Mouse (Mus musculus) forebrain, embryonic 16.5 days (tissue): ENCODE data around the gene Sbno1. TPM values are rescaled to one million over a fixed set of nuclear protein-coding genes. Genes with fewer than 3 reads are reported as not detected.
A peak's percentile ranks its signal among the peaks of the same experiment; 100 is the strongest.

Source experiments
- ATAC-seq: fragments of 200-750 bp; cut with Nextera tagmentation; 2 replicates; pipeline ENCODE4 v1.8.0; 2017; ENCODE audit warnings: mild to moderate bottlenecking, moderate library complexity
- H3K27ac ChIP-seq: fragments of 300-500 bp; sonication (generic); 2 replicates; pipeline ENCODE4 v1.5.1; 2014; ENCODE audit warnings: low read length, control low read depth
- H3K27me3 ChIP-seq: fragments of 300-500 bp; sonication (generic); replicated peaks from 2 replicates; pipeline ENCODE4 v1.6.1; 2014; ENCODE audit warnings: low read length; ENCODE audit not compliant: control insufficient read depth, insufficient read depth
- H3K36me3 ChIP-seq: fragments of 300-500 bp; sonication (generic); 2 replicates; pipeline ENCODE4 v1.6.1; 2014; ENCODE audit not compliant: control insufficient read depth, insufficient read depth
- H3K4me1 ChIP-seq: fragments of 300-500 bp; sonication (generic); replicated peaks from 2 replicates; pipeline ENCODE4 v1.6.1; 2014; ENCODE audit warnings: low read length; ENCODE audit not compliant: control insufficient read depth, insufficient read depth
- H3K4me2 ChIP-seq: fragments of 300-500 bp; sonication (generic); 2 replicates; pipeline ENCODE4 v1.6.1; 2014; ENCODE audit warnings: mild to moderate bottlenecking, low read length, control low read depth
- H3K4me3 ChIP-seq: fragments of 300-500 bp; sonication (generic); replicated peaks from 2 replicates; pipeline ENCODE4 v1.5.1; 2014; ENCODE audit warnings: mild to moderate bottlenecking, low read length, control low read depth
- H3K9ac ChIP-seq: fragments of 300-500 bp; sonication (generic); replicated peaks from 2 replicates; pipeline ENCODE4 v1.6.1; 2014; ENCODE audit warnings: low read depth, low read length, control low read depth
- H3K9me3 ChIP-seq: fragments of 300-500 bp; sonication (generic); 2 replicates; pipeline ENCODE4 v1.6.1; 2016; ENCODE audit warnings: low read length; ENCODE audit not compliant: control insufficient read depth
- WGBS: fragments of 180-500 bp; shearing (Covaris S2); extraction: QIAGEN DNeasy Blood & Tissue Kit; methylation state at CpG from one replicate; pipeline ENCODE4 v1.1.7; 2014; 5-methylcytosine and 5-hydroxymethylcytosine counted together
- polyA plus RNA-seq: library from polyadenylated mRNA; unstranded; fragments of >200 nt; fragmentation: Nextera tagmentation; extraction: Ambion mirVana; gene quantifications from 2 replicates; pipeline ENCODE4 v1.2.1, GENCODE M21; 2015

Gene Sbno1
- polyA plus RNA-seq, 1 experiment from 2014 or later, result 110 TPM

GRCm38 (mm10) chr5:124433048-124433447 lies 7.2 kb upstream of the Sbno1 start:
- Histone ChIP-seq H3K27ac (no peak overlapping the region), H3K4me3 (no peak overlapping the region), H3K9me3 (no peaks in the 10 kb centered on the region), H3K27me3 (no peaks in the 10 kb centered on the region), H3K9ac (no peak overlapping the region), H3K36me3 (no peaks in the 10 kb centered on the region), H3K4me2 (no peak overlapping the region), H3K4me1 (no peaks in the 10 kb centered on the region)
- ATAC-seq, result no peak
- WGBS, result 82% methylated on average over 2 of the region's 2 CpGs

- ATAC-seq, result peak; percentile 82
- Histone ChIP-seq H3K4me2 (no peak overlapping the region), H3K27me3 (no peaks in the 10 kb centered on the region), H3K9me3 (no peaks in the 10 kb centered on the region), H3K4me1 (no peaks in the 10 kb centered on the region), H3K27ac (no peak overlapping the region), H3K4me3 (no peak overlapping the region), H3K36me3 (no peaks in the 10 kb centered on the region), H3K9ac (no peak overlapping the region)
Measured at GRCm38 (mm10) chr5:124432398-124433012, 6.7 kb upstream of the Sbno1 start.

DNA sequence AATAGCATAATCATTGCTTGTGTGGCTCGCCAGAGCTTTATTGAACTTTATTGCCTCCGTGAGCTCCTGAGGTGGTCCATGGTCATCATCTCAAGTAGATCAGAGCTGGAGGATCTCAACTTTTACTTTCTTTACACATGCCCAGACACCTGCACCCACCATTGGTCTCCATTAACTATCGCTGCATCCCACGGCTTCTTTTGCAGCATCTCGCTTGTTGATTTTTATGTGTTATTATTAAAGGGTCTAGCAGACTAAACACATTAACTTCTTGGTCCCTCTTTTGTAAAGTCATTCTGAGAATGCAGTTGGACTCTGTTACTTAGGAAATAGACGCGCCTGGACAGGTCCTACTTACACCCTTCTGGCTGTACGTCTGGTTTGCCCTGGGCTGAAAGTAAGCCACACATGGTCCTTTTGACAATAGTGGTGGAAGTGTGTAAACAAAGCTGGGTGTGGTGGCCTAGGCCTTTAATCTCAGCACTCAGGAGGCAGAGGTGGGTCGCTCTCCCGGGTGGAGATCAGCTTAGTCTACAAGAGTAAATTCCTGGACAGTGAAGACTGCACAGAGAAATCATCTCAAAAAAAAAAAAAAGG lies 772 bp upstream of the Sbno1 start:
- Histone ChIP-seq H3K4me1 (peaks cover 22% of the 10 kb centered on the region), H3K9ac (peak overlapping the region; percentile 94), H3K9me3 (no peaks in the 10 kb centered on the region), H3K36me3 (no peaks in the 10 kb centered on the region), H3K27ac (peak overlapping the region; percentile 96; the same call in 1 of the 2 replicates), H3K27me3 (no peaks in the 10 kb centered on the region), H3K4me3 (peak overlapping the region; percentile 72), H3K4me2 (peak overlapping the region; percentile 54)
- WGBS, result 91% methylated on average over 10 of the region's 10 CpGs
- ATAC-seq, result no peak

GRCm38 (mm10) chr5:124424723-124425411 lies 934 bp downstream of the Sbno1 start:
- Histone ChIP-seq H3K9ac (peak overlapping the region; percentile 75), H3K4me2 (peak overlapping the region; percentile 93), H3K36me3 (no peaks in the 10 kb centered on the region), H3K27ac (peak overlapping the region; percentile 59), H3K4me3 (peak overlapping the region; percentile 72), H3K27me3 (no peaks in the 10 kb centered on the region), H3K4me1 (peaks cover 25% of the 10 kb centered on the region), H3K9me3 (no peaks in the 10 kb centered on the region)
- ATAC-seq, result peak; percentile 71
- under 1% methylated on average over 62 of the region's 63 CpGs for WGBS

DNA sequence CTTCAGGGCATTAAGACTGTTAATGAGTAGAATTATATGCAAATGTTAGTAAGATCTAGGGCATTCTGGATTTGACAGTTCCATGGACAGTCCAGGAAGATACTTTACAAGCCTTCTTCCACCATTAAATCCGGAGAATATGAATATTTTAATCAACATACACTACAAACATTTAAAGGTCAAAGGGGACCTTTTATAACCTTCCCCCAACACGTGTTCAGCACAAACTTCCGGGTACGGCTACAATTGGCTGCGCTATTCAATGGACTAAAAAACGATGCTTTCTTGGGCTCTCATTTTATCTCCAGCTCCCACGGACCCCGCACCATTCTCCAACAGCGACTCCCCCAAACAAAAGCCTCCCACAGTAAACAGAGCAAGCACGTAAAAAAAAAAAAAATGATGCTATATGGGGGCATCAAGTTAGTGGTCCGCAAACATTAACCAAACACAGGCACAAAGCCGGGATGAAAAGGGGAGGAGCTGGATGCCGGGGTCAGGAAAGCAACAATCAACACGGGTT lies 1.5 kb downstream of the Sbno1 start:
- H3K9me3 ChIP-seq, result no peaks in the 10 kb centered on the region
- peak overlapping the region; percentile 59 for H3K27ac ChIP-seq
- peak overlapping the region; percentile 72 for H3K4me3 ChIP-seq
- no peaks in the 10 kb centered on the region for H3K27me3 ChIP-seq
- WGBS, result 4% methylated on average over 14 of the region's 14 CpGs
- peaks cover 25% of the 10 kb centered on the region for H3K4me1 ChIP-seq
- no peak for ATAC-seq
- peak overlapping the region; percentile 93 for H3K4me2 ChIP-seq
- H3K36me3 ChIP-seq, result no peaks in the 10 kb centered on the region
- H3K9ac ChIP-seq, result peak overlapping the region; percentile 75

GRCm38 (mm10) chr5:124421786-124422185 lies 4.0 kb downstream of the Sbno1 start:
- peaks cover 25% of the 10 kb centered on the region for H3K4me1 ChIP-seq
- no peak overlapping the region for H3K9ac ChIP-seq
- no peak overlapping the region for H3K27ac ChIP-seq
- no peak overlapping the region for H3K4me2 ChIP-seq
- H3K9me3 ChIP-seq, result no peaks in the 10 kb centered on the region
- no peak overlapping the region for H3K4me3 ChIP-seq
- H3K36me3 ChIP-seq, result no peaks in the 10 kb centered on the region
- no peaks in the 10 kb centered on the region for H3K27me3 ChIP-seq
- no peak for ATAC-seq
- 93% methylated on average over 2 of the region's 2 CpGs for WGBS

DNA sequence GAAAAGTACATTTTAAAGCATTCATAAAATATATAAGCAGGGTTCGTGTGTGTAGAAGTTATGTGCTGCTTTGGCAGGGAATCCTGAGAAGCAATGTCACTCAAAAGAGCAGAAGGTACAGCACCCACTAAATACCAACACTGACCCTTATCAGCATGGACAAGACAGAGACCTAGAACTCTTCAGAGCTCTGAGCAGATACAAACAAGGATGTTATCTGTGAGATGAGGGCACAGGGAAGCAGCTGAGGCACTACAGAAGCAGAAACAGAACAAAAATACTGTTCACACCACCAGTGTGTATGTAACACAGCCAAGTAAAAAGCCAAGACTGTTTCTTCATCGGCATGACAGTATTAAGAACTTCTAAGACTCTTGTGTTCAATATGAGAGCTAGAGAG lies 6.9 kb downstream of the Sbno1 start:
- H3K9me3 ChIP-seq, result no peaks in the 10 kb centered on the region
- no peak for ATAC-seq
- 92% methylated on average over 2 of the region's 2 CpGs for WGBS
- no peaks in the 10 kb centered on the region for H3K36me3 ChIP-seq
- no peak overlapping the region for H3K27ac ChIP-seq
- no peaks in the 10 kb centered on the region for H3K27me3 ChIP-seq
- no peak overlapping the region for H3K4me3 ChIP-seq
- peaks cover 12% of the 10 kb centered on the region; the same call in 1 of the 2 replicates for H3K4me1 ChIP-seq
- H3K9ac ChIP-seq, result no peak overlapping the region
- no peak overlapping the region for H3K4me2 ChIP-seq

DNA sequence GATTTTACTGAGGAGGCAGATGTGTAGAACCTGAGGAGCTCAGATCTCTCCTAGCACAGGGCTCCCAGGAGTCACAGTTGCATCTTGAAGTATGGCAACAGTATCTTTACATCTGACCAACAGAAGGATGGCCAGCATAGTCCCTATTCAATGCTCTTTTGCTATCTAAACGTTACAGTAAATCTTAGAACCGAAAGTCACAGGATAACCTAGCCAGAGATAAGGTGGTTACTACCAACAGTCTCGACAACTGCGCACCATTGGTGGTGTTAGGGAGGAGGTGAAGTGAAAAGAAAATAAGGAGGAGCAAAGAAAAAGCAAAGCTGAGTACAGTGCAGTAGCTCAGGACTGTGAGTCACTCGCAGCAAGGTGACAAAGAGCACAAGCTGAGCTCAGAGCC lies 13.6 kb downstream of the Sbno1 start:
- no peak for ATAC-seq
- 94% methylated on average over 5 of the region's 5 CpGs for WGBS

DNA sequence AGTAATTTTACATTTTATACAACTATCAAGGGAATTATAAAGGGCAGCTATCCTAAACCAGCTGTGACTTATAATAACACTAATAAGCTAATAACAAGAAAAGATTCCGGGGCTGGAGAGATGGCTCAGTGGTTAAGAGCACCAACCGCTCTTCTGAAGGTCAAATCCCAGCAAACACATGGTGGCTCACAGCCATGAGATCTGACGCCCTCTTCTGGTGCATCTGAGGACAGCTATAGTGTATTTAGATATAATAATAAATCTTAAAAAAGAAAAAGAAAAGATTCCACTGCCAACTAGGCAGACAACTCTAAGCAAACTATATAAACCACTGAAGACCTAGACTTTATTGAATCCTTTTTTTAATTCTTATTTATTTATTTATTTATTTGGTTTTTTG lies 15.0 kb downstream of the Sbno1 start:
- Histone ChIP-seq H3K9ac (no peak overlapping the region), H3K27ac (no peak overlapping the region), H3K4me2 (no peak overlapping the region), H3K9me3 (no peaks in the 10 kb centered on the region), H3K27me3 (no peaks in the 10 kb centered on the region), H3K36me3 (peaks cover 34% of the 10 kb centered on the region), H3K4me1 (no peaks in the 10 kb centered on the region), H3K4me3 (no peak overlapping the region)
- no peak for ATAC-seq
- 84% methylated on average over 3 of the region's 3 CpGs for WGBS

More for the DNA sequence above, 13.6 kb downstream of the Sbno1 start:
- Histone ChIP-seq H3K36me3 (peaks cover 25% of the 10 kb centered on the region), H3K4me2 (no peak overlapping the region), H3K4me1 (no peaks in the 10 kb centered on the region), H3K27ac (no peak overlapping the region), H3K9ac (no peak overlapping the region), H3K4me3 (no peak overlapping the region), H3K9me3 (no peaks in the 10 kb centered on the region), H3K27me3 (no peaks in the 10 kb centered on the region)
